In genomic region chr12:29686241-29686640, GRCm38 (mm10) we compare ENCODE assay signal across 23 mouse cellular contexts.
DNase-seq lines count a peak whose midpoint lies in the region; ATAC-seq and TF ChIP-seq lines count a peak whose summit lies in the region.
"Had no signal": no experiment of that assay in that cellular context is flagged by ENCODE, and none has a peak within 500 bp of the region (broad histone marks: within the 10 kb centered on the region; RNA-seq: fewer than 3 reads in every experiment).

No protein-coding gene starts in this region.

- H3K36me3 ChIP-seq in heart, embryonic 12.5 days: no peaks in the 10 kb centered on the region
- H3K36me3 ChIP-seq in forebrain, embryonic 16.5 days (ENCODE audit: control insufficient read depth, insufficient read depth): no peaks in the 10 kb centered on the region
- H3K36me3 ChIP-seq in midbrain, postnatal 0 days (ENCODE audit: insufficient read depth, low read length): no peaks in the 10 kb centered on the region
- H3K36me3 ChIP-seq: embryonic facial prominence, embryonic 12.5 days; neural tube, embryonic 12.5 days had no signal

- 28% methylated on average over 8 of the region's 8 CpGs for WGBS in heart, embryonic 12.5 days
- WGBS in forebrain, embryonic 16.5 days: 64% methylated on average over 8 of the region's 8 CpGs
- 52% methylated on average over 8 of the region's 8 CpGs for WGBS in midbrain, postnatal 0 days

- no peak overlapping the region for H3K9ac ChIP-seq in heart, embryonic 12.5 days
- no peak overlapping the region for H3K9ac ChIP-seq in forebrain, embryonic 16.5 days (replicated peaks; ENCODE audit: low read depth, low read length)
- H3K9ac ChIP-seq in midbrain, postnatal 0 days (replicated peaks; ENCODE audit: low read length, poor library complexity, severe bottlenecking): no peak overlapping the region
- H3K9ac ChIP-seq: embryonic facial prominence, embryonic 12.5 days; neural tube, embryonic 12.5 days had no signal

- DNase-seq in heart, adult 8-10 months (ENCODE audit: low spot score): no peak
- no peak for DNase-seq in midbrain, postnatal 0 days (ENCODE audit: low spot score)
- no peak for DNase-seq in cerebellum, adult 18-20 months
- DNase-seq in right cerebral cortex, postnatal 14 days: no peak
- DNase-seq: cerebellum, adult 2 months; gastrocnemius, postnatal 25 days; heart, postnatal 14 days; kidney, adult 8-10 months; kidney, postnatal 25 days; layer of hippocampus, adult 9-11 months; left cerebral cortex, postnatal 4 days; liver; lung, postnatal 10 days; right cerebral cortex, postnatal 25 days; thymus, adult 2 months had no signal

- peaks cover 3% of the 10 kb centered on the region; the same call in 1 of the 2 replicates for H3K4me1 ChIP-seq in heart, embryonic 12.5 days (replicated peaks)
- peaks cover 21% of the 10 kb centered on the region for H3K4me1 ChIP-seq in cortical plate, adult 2 months (ENCODE audit: control insufficient read depth, insufficient read depth, low read length)
- peaks cover 4% of the 10 kb centered on the region; the same call in 1 of the 2 replicates for H3K4me1 ChIP-seq in forebrain, embryonic 16.5 days (replicated peaks; ENCODE audit: control insufficient read depth, insufficient read depth, low read length)
- H3K4me1 ChIP-seq in midbrain, postnatal 0 days (ENCODE audit: insufficient read depth, low read length): no peaks in the 10 kb centered on the region
- H3K4me1 ChIP-seq: embryonic facial prominence, embryonic 12.5 days; neural tube, embryonic 12.5 days had no signal

- ATAC-seq in heart, embryonic 12.5 days (ENCODE audit: insufficient number of reproducible peaks, low FRiP score): no peak
- ATAC-seq in forebrain, embryonic 16.5 days: no peak
- no peak for ATAC-seq in midbrain, postnatal 0 days (ENCODE audit: low FRiP score)

- H3K4me3 ChIP-seq in heart, embryonic 12.5 days: no peak overlapping the region
- H3K4me3 ChIP-seq in cortical plate, adult 2 months (ENCODE audit: insufficient read depth, low read length): no peak overlapping the region
- H3K4me3 ChIP-seq in forebrain, embryonic 16.5 days (replicated peaks; ENCODE audit: low read length): no peak overlapping the region
- H3K4me3 ChIP-seq in midbrain, postnatal 0 days (ENCODE audit: low read depth, low read length): no peak overlapping the region
- H3K4me3 ChIP-seq: embryonic facial prominence, embryonic 12.5 days; erythroblast, embryonic 14.5 days; left cerebral cortex, adult 2 months; neural tube, embryonic 12.5 days had no signal

- H3K4me2 ChIP-seq in heart, embryonic 12.5 days: 0 out of 2 replicates have a peak overlapping the region, but pooled peaks have one; percentile 28
- no peak overlapping the region for H3K4me2 ChIP-seq in forebrain, embryonic 16.5 days (ENCODE audit: low read length)
- no peak overlapping the region for H3K4me2 ChIP-seq in midbrain, postnatal 0 days (ENCODE audit: low read depth, low read length, poor library complexity, severe bottlenecking)
- H3K4me2 ChIP-seq: embryonic facial prominence, embryonic 12.5 days; heart, embryonic 11.5 days; neural tube, embryonic 12.5 days had no signal

- no peaks in the 10 kb centered on the region for H3K9me3 ChIP-seq in heart, embryonic 12.5 days (replicated peaks)
- no peaks in the 10 kb centered on the region for H3K9me3 ChIP-seq in forebrain, embryonic 16.5 days (ENCODE audit: control insufficient read depth, low read length)
- no peaks in the 10 kb centered on the region for H3K9me3 ChIP-seq in midbrain, postnatal 0 days (ENCODE audit: low read length)
- H3K9me3 ChIP-seq: embryonic facial prominence, embryonic 12.5 days; neural tube, embryonic 12.5 days had no signal

- no peak for TF ChIP-seq CTCF in cortical plate, adult 2 months (IDR thresholded peaks at IDR 0.05; ENCODE audit: extremely low read depth, insufficient read depth, low read length)
- no peak for TF ChIP-seq CTCF in midbrain, postnatal 0 days (IDR thresholded peaks at IDR 0.05)

- H3K27ac ChIP-seq in heart, embryonic 12.5 days (ENCODE audit: poor library complexity, severe bottlenecking): no peak overlapping the region
- peak overlapping the region; percentile 31; the same call in 1 of the 2 replicates for H3K27ac ChIP-seq in cortical plate, adult 2 months (ENCODE audit: insufficient read depth, low read length)
- peak overlapping the region; percentile 53 for H3K27ac ChIP-seq in forebrain, embryonic 16.5 days (ENCODE audit: low read length)
- H3K27ac ChIP-seq in midbrain, postnatal 0 days (ENCODE audit: low read depth, low read length): peak overlapping the region; percentile 1; the same call in 1 of the 2 replicates
- H3K27ac ChIP-seq: embryonic facial prominence, embryonic 12.5 days; left cerebral cortex, adult 2 months; neural tube, embryonic 12.5 days had no signal

- H3K27me3 ChIP-seq in heart, embryonic 12.5 days (replicated peaks): no peaks in the 10 kb centered on the region; the same call in 1 of the 2 replicates
- H3K27me3 ChIP-seq in forebrain, embryonic 16.5 days (replicated peaks; ENCODE audit: control insufficient read depth, insufficient read depth, low read length): no peaks in the 10 kb centered on the region
- no peaks in the 10 kb centered on the region for H3K27me3 ChIP-seq in midbrain, postnatal 0 days (ENCODE audit: insufficient read depth, low read length)
- H3K27me3 ChIP-seq: embryonic facial prominence, embryonic 12.5 days; neural tube, embryonic 12.5 days had no signal

- no peak for TF ChIP-seq POLR2A in cortical plate, adult 2 months (IDR thresholded peaks at IDR 0.05; ENCODE audit: extremely low read depth, insufficient read depth, low read length)
